Mouse (Mus musculus) thymus, postnatal 14 days (tissue): Measurements from ENCODE around the gene Sox6.

Experiments
- DNase-seq: peaks from one replicate; pipeline ENCODE4 v3.0.0; 2021

Sox6 gene

DNA sequence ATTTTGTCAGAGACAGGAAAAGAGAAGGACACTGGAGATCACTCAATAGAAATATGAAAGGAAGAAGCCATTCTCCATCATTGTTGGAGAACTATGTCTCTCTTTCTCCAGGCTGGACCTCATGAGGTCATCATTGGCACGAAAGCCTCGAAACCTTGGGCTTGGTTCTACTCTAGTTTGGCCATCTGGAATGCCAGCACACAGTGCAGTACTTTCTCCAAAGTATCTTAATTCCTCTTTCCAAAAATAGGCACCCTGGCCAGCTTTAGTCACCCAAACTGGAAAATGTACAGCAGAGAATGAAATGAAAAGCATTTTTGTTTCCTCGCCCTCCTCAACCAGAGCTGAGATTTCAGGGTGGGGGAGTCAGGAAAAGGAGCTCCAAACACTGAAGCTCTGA is 213.3 kb downstream of the Sox6 start:
- no peak for DNase-seq

DNA sequence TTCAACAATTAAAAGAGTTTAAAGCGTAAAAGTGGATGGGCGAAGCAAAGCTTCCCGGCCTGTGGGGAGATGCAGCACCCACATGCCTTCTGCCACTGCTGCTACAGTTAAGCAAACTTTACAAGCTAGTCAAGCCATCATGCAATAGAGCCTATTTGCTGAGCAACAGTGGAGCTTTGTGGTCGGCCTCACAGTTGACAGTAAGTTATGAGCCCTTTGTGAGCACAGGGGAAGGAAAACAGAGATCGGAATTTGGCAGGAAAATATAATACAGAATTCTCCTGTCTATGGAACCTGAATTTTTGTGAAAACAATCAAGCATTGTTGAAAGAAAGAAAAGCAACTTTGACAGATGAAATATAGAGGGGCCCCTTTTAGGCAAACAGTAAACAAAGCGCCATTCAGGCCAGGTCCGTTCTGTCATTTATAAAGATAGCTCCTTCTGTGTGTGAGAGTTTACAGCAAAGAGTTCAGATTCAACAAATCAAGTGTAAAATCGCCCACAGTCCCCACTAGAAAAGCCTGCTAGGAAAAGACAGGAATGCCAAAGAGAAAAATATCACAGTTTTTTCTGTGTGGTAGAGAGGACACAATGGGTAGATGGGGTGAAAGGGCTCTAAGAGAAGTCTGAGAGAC is 213.9 kb downstream of the Sox6 start:
- no peak for DNase-seq

DNA sequence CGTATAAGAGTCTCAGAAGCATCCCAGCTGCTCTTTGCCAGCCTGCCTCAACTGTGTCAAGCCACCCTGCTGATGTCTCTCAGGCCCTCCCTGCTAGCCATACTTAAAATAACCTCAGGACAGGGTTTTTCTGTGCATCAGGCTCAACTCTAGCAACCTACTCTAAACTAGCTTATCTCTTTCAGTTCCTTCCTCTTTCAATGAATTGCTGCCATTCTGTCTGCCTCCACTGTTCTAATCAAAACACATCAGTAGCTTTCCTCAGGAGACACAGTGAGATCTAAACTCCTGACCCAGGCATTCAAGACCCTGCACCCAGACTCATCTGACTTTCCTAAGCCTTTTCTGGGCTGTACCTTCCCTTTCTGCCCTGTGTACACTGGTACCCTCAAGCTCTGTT is 219.5 kb downstream of the Sox6 start:
- no peak for DNase-seq

DNA sequence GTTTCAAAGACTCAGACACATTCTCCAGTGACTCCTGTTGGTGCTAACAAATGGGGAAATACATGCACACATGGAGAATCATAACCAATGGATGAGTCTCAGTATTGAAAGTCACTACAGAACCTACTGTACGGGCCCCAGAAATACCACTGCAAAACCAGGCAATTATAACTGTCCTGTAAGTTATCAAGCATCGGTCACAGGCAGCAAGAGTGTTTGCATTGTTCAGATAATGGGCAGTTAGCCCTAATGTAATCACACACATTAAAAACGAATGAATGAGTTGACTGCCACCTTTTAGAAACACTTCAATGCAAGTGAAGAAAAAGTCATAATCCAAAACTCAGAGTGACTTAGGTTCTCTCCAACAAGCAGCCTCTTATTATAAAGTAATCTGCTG is 235.3 kb downstream of the Sox6 start:
- no peak for DNase-seq

DNA sequence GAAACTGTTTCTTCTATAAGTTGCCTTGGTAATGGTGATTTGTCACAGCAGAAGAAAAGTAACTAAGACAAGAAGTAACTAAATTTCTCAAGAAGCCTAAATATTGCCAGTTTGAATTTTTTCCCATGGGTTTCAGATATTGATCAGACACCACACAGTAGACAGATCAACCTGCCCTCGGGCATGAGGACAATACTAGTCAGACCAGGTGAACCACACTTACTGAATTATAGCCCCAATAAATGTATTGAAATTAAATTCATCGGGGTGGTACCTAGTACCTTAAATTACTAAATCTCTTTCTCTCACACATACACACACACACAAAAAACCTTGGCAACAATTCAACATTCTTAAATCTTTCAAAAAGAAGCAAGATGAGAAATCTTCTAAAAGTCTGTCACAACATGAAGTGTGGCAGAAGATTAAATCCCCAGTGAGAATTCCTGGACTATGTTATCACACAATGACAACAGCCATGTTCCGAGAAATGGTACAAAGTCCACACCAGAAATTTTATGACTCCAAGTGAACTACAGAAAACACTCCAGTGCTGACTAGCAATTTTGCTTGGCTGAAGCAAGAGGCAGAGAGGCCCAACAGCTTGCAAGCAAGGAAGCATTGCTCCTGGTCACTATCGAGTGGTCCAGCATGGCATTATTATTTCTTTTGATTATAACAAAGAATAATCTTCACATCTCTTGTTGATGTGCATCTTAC is 244.3 kb downstream of the Sox6 start:
- no peak for DNase-seq

DNA sequence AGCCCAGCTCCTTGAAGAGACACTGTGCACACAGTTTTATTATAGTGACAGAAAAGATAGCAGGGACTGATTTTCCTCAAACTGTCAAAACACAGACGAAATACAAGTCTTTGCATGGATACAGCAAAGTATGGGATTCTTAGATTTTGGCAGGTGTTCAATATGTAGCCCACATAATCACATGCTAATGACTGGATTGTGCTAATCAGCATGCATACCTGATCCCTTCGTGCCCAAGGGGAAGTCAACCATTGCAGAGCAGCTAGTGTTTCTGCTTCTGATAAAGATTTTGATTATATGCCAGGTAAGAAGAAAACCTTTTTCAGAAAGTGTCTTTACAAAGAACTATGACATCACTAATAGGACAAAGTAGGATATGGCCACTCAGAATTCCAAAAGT is 245.8 kb downstream of the Sox6 start:
- no peak for DNase-seq

DNA sequence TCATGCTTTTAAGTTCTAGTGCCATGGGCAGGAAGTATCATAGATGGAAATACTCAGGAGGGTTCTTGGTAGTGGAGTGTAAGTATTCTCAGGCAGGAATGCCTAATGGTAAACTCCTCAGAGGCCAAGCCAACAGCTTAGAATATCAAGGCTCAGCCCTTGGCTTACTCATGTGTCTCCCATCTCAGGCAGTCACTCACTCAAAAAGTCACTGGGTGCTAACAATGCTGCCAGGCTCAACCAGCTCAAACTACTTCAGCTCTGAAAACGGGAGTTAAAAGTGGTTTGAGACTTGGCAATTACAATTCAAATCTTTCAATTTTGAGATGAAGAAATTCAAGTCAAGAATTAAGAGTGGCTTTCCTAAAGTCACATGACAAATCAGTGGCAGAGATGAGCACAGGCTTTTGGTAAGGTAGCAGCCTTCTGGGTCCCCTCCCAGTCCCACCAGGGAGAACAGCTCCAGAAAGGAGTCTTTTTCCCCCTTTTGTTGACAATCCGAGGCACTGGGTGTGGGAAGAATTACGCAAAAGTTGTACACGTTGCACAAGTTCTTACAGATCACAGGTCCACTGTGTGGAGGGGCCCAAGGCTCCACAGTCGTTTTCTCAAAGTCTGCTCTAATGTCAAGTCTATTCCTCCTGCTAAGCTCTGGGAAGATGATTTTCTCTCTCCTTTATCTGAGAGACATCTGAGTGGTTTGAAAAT is 249.3 kb downstream of the Sox6 start:
- no peak for DNase-seq

DNA sequence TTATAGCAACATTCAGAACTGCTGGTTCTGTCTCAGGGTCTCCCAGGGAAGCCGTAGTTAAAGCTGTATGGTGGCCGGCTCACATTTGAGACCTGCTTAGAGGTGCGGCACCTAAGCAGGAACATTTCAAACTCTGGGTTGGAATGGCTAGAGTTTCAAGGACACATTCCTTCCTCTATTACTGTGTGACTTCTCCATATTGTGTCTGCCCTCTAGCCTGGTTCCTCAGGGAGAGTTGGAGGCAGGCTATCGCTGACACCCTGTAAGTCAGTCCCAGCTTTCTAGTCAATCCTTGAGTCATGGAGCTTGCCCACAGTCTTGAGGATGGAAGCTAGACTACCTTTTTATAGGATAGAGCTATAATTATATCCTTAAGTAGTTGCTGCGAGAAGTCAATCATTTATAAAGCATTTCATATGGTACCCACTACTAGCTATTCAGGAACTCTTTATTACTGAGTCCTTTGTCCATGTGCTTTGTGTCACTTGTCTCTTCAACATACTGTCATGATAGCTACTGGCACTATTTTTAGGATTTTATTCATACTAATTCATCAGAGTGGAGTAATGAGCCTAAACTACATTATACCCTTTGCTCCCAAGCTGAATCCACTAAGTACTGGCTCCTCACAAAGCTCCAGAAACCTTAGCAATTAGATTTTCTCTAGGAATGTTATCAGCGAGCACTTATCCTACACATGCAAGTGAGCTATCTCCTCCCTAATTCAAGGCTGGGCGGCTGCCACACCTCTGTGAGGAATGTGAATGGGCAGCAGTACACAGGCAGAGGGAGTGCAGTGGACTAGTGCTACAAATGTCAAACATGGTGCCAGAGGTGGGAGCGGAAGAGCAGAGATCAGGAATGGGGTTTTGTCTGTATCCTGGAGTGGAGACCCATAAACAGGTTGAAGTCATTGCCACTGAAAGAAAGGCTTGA is 254.3 kb downstream of the Sox6 start:
- DNase-seq: no peak

DNA sequence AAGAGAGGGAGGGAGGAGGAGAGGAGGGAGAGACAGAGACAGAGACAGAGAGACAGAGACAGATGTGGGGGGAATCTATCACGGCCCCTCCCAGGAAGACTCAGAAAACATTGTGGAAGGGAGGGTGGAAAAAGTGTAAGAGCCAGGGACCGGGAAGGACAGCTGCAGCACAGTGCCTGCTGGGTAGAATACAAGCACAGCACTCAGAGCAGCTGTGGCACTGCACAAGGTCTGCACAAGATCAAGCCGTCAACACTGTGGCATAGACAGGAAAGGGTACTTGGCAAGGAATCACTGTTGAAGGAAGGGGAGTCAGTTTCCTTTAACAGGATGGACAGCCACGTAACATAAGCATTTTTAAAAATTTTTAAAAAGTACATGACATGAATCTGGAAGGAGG is 258.4 kb downstream of the Sox6 start:
- DNase-seq: no peak

DNA sequence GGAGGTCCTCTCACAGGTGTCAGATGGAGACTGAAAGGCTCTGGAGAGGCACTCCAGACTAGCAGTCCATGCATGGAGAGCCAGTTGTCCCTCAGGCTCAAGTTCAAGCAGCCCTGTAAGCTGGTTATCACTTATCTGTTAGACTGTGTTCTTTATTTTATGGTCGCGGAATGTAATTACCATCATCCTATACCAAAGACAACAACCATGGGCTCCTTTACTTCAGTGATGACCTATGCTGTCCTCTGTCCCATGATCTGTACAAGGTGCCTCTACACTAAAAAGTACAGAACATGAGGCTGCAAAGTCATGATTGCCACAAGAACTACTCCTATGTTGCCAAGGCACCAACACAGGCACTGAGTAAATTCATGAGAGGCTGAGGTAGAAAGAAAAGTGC is 259.1 kb downstream of the Sox6 start:
- DNase-seq: no peak

DNA sequence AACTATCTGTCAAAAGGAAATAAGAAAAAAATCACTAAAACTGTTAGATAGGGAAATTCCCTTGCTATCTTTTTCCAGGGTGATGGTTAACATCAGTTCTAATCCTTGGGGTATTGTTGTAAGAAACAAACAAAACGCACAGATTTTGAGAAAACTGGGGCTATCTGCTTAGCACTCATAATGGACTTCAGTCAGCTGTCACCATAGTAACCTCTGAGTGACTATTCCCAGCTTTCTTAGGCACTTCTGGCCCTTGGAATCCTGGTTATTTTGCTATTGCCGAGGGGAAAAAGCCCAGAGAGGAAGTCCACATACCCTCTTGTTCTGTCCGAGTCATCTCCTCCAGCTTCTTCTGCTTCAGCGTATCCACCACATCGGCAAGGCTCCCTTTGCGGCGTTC is 261.9 kb downstream of the Sox6 start:
- no peak for DNase-seq

DNA sequence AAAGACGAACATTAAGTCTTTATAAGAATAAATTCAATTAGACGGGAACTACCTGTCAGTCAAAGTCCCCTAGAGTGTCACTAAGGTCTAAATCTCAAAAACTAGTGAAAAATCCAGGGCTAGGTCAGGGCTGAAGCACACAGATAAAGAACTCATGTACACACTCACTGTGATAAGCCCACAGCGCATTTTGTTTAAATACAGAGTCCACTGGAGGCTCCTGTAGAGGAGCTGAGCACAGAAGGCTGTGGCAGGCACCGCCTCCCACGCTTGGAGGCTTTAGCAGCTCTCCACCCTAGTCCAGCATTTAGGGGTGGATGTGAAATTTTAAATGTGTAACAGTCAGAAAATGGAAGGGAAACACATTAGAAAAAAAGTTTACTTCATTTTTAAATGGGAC is 262.3 kb downstream of the Sox6 start:
- no peak for DNase-seq

DNA sequence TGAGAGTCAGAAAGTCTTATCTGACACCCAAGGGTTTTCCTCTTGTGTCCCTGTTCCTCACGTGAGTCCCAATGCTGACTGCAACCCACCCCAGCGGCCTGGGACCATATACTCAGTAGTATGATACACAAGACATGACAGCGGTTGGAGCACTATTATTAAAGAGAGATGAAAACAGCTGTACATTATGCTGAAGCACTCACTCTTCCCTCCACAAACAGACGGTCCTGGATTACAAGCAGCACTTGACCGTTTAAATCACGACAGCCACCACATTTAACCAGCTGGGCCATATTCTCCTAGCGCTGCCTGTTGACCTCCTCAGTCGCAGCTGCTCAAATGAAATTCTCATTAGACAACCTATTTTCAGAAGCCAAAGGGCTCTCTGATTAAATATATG is 272.3 kb downstream of the Sox6 start:
- no peak for DNase-seq

DNA sequence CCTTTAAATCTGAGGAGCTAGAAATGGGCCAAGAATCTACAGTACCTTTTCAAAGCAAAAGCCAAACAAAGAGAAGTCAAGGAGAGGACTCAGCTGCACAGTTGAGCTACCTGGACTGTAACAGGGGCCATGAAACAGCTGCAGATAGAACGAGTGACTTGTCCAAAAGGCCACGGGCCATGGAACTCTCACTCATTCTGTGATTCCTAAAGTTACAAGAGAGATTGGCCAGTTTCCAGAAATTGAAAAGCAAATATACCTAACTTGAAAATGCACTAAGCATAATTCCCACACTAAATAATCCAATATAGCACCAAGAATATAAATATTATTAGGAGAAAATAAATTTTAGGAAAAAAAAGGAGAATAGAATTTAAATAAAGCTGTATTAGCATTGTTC is 274.7 kb downstream of the Sox6 start:
- DNase-seq: no peak

DNA sequence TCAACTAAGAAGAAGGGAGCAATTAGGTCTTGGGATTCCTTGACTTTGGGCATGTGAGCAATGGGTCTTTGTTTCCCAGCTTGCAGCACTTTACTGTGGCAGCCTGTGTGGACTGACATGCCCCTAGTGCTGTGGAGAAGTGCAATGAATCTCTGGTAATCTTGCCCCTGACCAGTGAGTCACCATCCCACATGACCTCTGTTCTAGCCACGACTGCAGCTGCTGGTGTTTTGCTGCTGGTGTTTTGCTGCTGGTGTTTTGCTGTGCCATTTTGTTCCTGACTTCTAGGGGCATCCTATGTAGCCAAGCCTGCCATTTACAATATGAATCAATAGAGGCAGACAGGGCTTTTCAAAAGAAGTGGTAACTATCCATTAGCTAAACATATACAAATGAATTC is 280.4 kb downstream of the Sox6 start:
- DNase-seq: no peak

DNA sequence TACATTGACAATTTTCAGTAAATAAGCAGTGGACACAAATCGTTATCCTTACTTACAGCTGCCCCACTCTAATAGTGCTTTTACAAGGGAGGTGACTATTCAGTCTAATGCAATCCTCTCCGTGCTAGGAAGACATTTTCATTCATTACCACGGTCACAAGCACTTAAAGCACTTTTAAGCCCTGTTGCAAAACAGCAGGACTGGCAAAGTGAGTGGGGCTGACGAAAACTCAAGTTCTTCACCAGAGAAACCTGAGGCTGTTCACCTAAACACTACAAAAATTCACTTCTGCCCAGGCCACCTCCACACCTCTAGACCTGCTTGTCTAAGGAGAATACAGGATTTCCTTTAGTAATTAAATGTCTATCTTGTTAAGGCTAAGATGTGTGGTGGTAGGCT is 283.3 kb downstream of the Sox6 start:
- no peak for DNase-seq

DNA sequence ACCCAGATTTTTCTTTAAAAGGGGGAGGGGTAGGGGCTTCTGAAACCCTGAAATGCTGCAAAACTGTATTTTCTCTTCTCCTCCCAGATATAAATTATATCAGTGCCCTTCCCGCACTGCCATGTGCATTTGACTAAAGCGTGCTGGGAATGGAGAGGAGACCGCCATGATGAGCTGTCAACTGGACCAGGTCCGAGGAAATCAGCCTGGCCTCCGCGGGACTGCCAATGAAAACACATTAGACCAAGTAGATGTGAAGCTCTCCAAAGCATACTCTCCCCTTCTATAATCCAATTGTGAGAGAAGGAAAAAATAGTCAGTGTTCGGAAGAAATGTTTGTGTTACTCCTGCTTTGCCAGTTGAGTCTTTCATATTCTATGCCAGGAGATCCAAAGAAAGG is 284.4 kb downstream of the Sox6 start:
- DNase-seq: no peak

DNA sequence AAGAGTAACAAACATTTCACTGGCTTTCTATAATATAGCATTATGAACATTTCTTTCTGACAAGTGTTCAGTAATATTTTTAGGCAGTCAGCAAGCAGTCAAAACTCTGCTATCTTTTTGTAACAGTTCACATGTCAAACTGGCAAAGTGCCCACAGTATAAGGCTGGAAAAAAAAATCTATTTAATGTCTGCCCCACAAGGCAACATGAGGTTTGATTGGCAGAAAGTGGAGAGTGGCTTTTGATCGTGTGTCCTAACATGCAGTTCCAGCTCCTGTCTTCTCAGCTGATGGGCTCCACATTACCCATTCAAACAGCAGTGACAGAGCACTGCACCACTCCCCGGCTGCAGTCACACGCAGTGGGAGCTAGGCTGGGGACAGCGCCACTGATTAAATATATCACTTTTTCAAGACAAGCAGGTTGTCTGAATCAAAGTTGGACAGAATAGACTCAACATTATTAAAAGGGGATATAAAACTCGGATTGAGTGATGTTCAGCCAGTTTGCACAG is 286.4 kb downstream of the Sox6 start:
- DNase-seq: no peak

DNA sequence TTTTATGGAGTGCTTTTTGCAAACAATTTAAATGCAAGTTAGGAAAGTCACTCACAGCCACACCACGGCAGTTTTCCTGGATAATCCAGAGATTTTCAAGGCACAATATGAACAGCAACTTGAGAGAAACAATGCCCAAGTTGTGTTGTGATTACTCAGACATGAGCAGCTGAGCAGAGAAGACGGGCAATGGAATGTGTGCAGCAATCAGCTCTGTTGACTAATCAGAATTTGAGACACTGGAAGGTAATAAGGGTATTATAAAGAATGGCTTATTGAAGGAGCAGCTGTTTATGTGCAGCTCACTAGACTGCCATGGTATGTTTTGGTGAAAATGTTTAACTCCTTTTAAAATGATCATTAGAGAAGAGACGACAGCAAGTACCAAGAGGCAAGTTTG is 287.5 kb downstream of the Sox6 start:
- no peak for DNase-seq

DNA sequence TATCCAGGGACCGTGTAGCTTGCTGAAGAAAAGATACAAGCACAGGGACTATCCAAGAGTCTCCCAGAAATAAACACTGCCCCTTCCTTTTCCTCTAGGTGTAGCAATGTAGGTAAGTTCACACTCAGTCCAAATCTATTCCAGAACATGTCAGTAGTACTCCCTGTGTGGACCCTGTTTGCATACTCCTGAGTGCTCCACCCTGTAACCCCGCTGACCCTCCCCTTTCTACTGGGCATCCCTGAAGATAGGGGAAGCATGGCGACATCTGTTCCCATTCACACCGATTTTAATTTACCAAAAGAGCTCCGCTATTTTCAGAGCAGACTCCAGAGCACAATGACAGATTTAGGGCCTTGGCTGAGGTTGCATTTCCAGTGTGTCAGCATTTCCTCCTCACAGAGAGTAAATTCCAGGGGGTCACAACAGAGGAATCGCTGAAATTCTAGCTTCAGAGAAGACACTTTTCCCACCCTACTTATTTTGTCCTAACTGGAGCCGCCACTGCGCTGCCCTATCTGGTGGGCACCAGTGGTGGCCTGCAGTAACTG is 288.2 kb downstream of the Sox6 start:
- DNase-seq: no peak

DNA sequence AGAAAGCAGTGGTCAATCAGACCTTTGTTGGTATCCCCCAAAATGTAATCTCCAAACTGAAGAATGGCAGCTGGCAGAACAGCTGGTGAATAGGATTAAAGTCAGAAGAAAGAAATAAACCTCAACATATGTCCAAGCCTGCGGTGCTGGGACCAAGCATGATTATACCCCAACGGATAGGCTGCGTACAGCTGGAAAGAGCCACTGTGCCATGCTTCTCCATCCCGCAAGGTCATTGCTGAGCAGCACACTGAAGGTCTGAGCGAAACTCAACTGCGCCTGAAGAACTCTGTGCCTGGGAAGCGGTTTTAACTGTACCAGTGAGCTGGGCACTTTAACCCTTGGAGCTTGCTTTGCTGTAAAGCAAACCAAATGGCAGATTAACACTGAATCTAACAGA is 291.1 kb downstream of the Sox6 start:
- no peak for DNase-seq

DNA sequence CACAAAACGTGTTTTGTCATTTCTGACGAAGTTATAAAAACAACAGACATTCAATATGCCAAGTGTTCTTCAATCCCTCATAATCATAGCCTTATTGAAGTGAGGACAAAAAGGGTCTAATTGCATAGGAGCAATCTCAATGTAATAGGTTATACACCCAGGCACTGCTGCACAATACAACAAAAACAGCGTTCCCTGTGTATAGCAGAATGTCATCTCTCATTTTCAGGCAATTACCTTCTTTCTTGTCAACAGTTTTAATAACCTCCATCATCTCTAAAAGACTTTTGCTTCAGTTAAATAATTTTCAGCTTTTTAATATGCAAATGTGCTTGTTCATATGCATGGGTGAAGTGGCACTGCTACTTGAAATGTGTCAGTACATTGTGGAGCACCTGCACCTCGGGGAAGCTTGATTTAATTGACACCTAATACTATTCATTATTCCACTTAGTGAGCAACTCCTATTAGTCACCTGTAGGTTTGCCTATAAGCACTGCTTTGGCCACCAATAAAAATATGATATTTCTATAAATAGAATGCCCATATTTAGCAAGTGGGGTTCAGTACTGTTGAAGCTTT is 292.8 kb downstream of the Sox6 start:
- no peak for DNase-seq
